Mouse (Mus musculus) liver, embryonic 11.5 days (tissue): ENCODE data around the gene Nthl1. TPM values are rescaled to one million over a fixed set of nuclear protein-coding genes. Genes with fewer than 3 reads are reported as not detected.
A peak's percentile ranks its signal among the peaks of the same experiment; 100 is the strongest.
"Not testable (repeated sequence)": the region's sequence is repeated elsewhere in the genome, so short reads cannot be mapped to it uniquely, and the experiment has no call there.

Experiments used
- ATAC-seq: fragments of 200-750 bp; cut with Nextera tagmentation; replicated peaks from 2 replicates; pipeline ENCODE4 v1.8.0; 2017; ENCODE audit warnings: moderate number of reproducible peaks, mild to moderate bottlenecking, moderate TSS enrichment, moderate library complexity; ENCODE audit not compliant: low FRiP score
- DNase-seq: peaks from one replicate; pipeline ENCODE4 v3.0.0-alpha.2; 2017; ENCODE audit warnings: low spot score
- H3K27ac ChIP-seq: fragments of 300-500 bp; sonication (generic); 2 replicates; pipeline ENCODE4 v1.5.1; 2014; ENCODE audit warnings: mild to moderate bottlenecking, low read depth, low read length, control low read depth
- H3K27me3 ChIP-seq: fragments of 300-500 bp; sonication (generic); replicated peaks from 2 replicates; pipeline ENCODE4 v1.6.1; 2014; ENCODE audit warnings: low read length, mixed read lengths; ENCODE audit not compliant: control insufficient read depth, insufficient read depth
- H3K36me3 ChIP-seq: fragments of 300-500 bp; sonication (generic); 2 replicates; pipeline ENCODE4 v1.6.1; 2014; ENCODE audit warnings: mild to moderate bottlenecking, low read length, moderate library complexity, mixed read lengths; ENCODE audit not compliant: control insufficient read depth, insufficient read depth
- H3K4me1 ChIP-seq: fragments of 300-500 bp; sonication (generic); replicated peaks from 2 replicates; pipeline ENCODE4 v1.6.1; 2014; ENCODE audit warnings: low read length, mixed read lengths; ENCODE audit not compliant: control insufficient read depth, insufficient read depth
- H3K4me2 ChIP-seq: fragments of 300-500 bp; sonication (generic); 2 replicates; pipeline ENCODE4 v1.6.1; 2014; ENCODE audit warnings: mild to moderate bottlenecking, control low read depth, moderate library complexity
- H3K4me3 ChIP-seq: fragments of 300-500 bp; sonication (generic); 2 replicates; pipeline ENCODE4 v1.5.1; 2014; ENCODE audit warnings: low read depth, low read length, control low read depth
- H3K9ac ChIP-seq: fragments of 300-500 bp; sonication (generic); 2 replicates; pipeline ENCODE4 v1.6.1; 2014; ENCODE audit warnings: low read depth, low read length, control low read depth
- H3K9me3 ChIP-seq: fragments of 300-500 bp; sonication (generic); 2 replicates; pipeline ENCODE4 v1.6.1; 2016; ENCODE audit warnings: low read length, inconsistent platforms, mixed read lengths; ENCODE audit not compliant: control insufficient read depth
- WGBS: fragments of 180-500 bp; shearing (Covaris S2); extraction: QIAGEN DNeasy Blood & Tissue Kit; methylation state at CpG from one replicate; pipeline ENCODE4 v1.1.7; 2014; 5-methylcytosine and 5-hydroxymethylcytosine counted together
- polyA plus RNA-seq: library from polyadenylated mRNA; unstranded; fragments of >200 nt; fragmentation: Nextera tagmentation; extraction: Ambion mirVana; gene quantifications from 2 replicates; pipeline ENCODE4 v1.2.1, GENCODE M21; 2014

Nthl1 gene
- polyA plus RNA-seq, 1 experiment from 2014 or later: 21.0 TPM

DNA sequence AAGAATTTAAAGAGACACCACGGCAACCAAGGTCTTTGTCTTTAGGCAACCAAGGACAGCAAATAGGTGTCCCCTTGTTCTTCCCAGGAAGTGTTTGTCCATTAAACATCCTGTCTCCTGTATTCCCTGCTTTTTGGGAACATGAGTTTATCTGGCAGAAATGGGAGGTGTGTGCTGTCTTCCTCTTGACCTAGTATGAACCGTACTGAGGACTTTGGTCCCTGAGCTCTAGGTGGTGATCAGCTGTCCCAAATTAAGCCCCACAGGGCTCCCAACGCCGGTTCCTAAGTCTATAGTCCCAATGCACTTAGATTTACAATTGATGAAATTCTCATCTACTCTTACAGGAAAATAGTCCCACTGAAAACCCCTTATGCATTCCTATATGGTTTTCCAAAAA, 18.3 kb downstream of the Nthl1 start:
- H3K27me3 ChIP-seq: peaks cover 29% of the 10 kb centered on the region
- H3K4me1 ChIP-seq: peaks cover 19% of the 10 kb centered on the region
- DNase-seq (no peak), ATAC-seq (no peak)
- H3K9me3 ChIP-seq: no peaks in the 10 kb centered on the region
- no peaks in the 10 kb centered on the region for H3K36me3 ChIP-seq
- no peak overlapping the region; the same call in 1 of the 2 replicates for H3K4me3 ChIP-seq
- H3K9ac ChIP-seq: no peak overlapping the region
- peak overlapping the region; percentile 97 for H3K4me2 ChIP-seq
- WGBS: 70% methylated on average over 4 of the region's 4 CpGs
- no peak overlapping the region for H3K27ac ChIP-seq

DNA sequence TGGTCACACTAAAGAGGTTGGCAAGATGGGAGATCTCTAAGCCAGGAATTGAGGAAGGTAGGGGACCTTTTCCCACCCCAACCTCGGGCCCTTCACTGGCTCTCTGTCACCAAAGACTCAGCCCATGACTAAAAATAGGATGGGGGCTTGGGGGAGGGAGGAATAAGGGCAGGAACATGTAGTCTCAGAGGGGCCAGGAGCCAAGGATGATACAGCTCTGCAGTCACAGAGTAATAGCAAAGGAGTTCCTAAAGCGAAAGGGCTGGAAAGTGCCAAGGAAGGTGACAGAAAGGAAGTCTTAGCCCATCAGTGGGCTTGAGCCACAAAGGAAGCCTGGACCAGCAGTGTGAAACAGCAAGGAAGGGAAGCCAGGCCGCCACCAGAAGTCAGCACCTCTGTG, 19.4 kb downstream of the Nthl1 start:
- H3K27ac ChIP-seq: no peak overlapping the region
- no peaks in the 10 kb centered on the region for H3K9me3 ChIP-seq
- no peak overlapping the region for H3K4me2 ChIP-seq
- WGBS: 46% methylated on average over 3 of the region's 3 CpGs
- ATAC-seq (no peak), DNase-seq (no peak)
- H3K4me1 ChIP-seq: peaks cover 14% of the 10 kb centered on the region
- no peak overlapping the region for H3K9ac ChIP-seq
- no peaks in the 10 kb centered on the region for H3K36me3 ChIP-seq
- H3K27me3 ChIP-seq: peaks cover 34% of the 10 kb centered on the region
- no peak overlapping the region for H3K4me3 ChIP-seq

DNA sequence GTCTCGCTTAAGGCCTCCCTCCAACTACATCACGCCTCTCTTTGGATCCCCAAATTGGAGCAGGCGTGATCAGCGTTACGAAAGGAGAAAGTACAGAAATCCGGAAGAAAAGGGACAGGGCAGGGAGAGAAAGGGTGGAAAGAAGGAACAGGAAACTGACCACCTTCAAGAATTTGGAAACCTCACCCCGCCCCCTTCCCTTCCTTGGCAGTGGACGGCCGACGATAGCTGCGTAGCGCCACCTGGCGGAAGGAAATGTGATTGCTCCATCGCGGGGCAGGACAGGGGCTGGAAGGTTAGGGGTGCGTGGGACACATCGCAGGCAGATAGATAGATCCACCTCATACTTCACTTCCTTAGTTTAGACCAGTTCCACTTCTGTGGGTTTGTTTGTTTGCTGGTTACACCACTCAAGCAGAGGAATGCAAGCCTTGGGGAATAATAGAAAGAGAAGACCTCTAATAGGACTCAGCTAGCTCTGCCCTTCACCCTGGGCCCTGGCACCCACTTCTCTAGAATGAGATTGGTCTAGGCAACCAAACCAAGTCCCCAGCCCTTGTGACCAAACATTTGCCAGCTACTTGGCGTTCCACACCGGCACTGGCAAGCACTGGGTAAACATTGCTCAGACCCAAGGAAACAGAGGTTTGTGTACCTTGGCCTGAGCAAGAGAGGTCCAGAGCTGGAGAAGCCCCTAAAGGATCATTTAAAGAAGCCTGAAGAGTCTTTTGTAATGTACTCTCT, 21.7 kb downstream of the Nthl1 start:
- no peaks in the 10 kb centered on the region for H3K9me3 ChIP-seq
- H3K4me2 ChIP-seq: peak overlapping the region; percentile 55
- DNase-seq (peak; percentile 83), ATAC-seq (no peak; the same call in 1 of the 2 replicates)
- H3K9ac ChIP-seq: no peak overlapping the region
- H3K27ac ChIP-seq: no peak overlapping the region
- peaks cover 52% of the 10 kb centered on the region for H3K27me3 ChIP-seq
- peaks cover 21% of the 10 kb centered on the region for H3K4me1 ChIP-seq
- H3K36me3 ChIP-seq: no peaks in the 10 kb centered on the region
- WGBS: 5% methylated on average over 19 of the region's 19 CpGs
- peak overlapping the region; percentile 23; the same call in 1 of the 2 replicates for H3K4me3 ChIP-seq

- H3K27ac ChIP-seq: no peak overlapping the region
- ATAC-seq (no peak), DNase-seq (no peak)
- no peaks in the 10 kb centered on the region for H3K9me3 ChIP-seq
- no peak overlapping the region for H3K9ac ChIP-seq
- H3K36me3 ChIP-seq: no peaks in the 10 kb centered on the region
- peaks cover 15% of the 10 kb centered on the region for H3K4me1 ChIP-seq
- peaks cover 53% of the 10 kb centered on the region for H3K27me3 ChIP-seq
- no peak overlapping the region for H3K4me3 ChIP-seq
- WGBS: 72% methylated on average over 4 of the region's 4 CpGs
- no peak overlapping the region for H3K4me2 ChIP-seq
These were observed 22.5 kb downstream of the Nthl1 start for GRCm38 (mm10) chr17:24654969-24655368.

DNA sequence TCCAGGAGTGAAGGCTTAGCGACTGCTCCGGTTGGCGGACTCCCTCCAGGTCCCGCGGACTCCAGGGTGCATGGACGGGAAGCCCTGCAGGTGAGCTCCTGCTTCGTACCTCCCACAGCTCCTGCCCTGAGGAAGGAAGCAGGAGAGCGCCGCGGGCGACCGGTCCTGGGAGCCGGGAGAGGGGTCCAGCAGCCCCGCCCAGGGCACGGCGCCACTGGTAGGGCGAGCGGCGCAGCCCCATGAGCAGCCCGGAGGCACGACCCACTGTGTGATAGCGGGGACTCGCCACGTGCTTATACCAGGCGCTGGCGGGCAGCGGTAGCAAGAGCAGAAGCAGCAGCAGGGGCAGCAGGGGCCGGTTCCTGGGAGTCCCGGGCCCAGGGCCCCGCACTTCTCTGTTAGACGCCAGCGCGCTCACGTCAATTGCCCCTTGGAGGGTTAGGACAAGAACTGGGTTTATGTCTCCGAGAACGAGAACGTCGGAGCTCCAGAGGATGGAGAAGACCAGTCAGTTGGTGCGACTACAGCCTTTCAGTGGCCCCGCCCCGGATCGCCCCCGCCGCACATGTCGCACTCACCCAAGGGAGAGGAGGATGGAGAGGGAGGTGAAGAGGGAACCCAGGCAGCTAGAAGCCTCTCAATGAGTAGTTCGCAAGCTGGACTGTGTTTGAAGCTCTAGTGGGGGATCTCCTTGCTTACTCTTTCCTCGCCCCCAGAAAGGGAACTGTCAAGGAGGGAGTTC, 25.7 kb downstream of the Nthl1 start, which contains the start of gene Npw:
Gene Npw, minus strand, starts transcription at position 441 of the 742 bp plus-strand sequence.
- peaks cover 43% of the 10 kb centered on the region for H3K27me3 ChIP-seq
- ATAC-seq (0 out of 2 replicates have a peak, but pooled peaks have one; percentile 46), DNase-seq (no peak)
- H3K36me3 ChIP-seq: no peaks in the 10 kb centered on the region
- WGBS: 2% methylated on average over 47 of the region's 47 CpGs
- H3K27ac ChIP-seq: no peak within 1 kb of the TSS
- H3K9me3 ChIP-seq: no peaks in the 10 kb centered on the region
- peak within 1 kb of the TSS; percentile 72 for H3K4me2 ChIP-seq
- H3K4me1 ChIP-seq: peaks cover 10% of the 10 kb centered on the region; the same call in 1 of the 2 replicates
- H3K4me3 ChIP-seq: peak within 1 kb of the TSS; percentile 40
- H3K9ac ChIP-seq: peak within 1 kb of the TSS; percentile 44

DNA sequence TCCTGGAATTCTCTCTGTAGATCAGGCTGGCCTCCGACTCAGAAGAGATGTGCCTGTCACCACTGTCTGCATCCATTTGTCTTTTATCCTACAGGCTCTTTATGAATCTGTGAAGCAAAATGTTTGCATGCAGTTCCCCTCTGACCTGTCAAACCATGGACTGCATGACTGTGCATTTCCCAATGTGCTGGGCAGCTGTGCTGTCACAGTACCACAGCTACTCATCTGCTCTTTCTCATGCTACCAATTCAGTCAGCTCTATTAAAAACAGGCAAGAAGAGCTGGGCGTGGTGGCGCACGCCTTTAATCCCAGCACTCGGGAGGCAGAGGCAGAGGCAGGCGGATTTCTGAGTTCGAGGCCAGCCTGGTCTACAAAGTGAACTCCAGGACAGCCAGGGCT, 34.5 kb downstream of the Nthl1 start:
- H3K4me1 ChIP-seq: peaks cover 24% of the 10 kb centered on the region
- not testable (repeated sequence) for H3K27ac ChIP-seq, H3K36me3 ChIP-seq, H3K4me3 ChIP-seq, ATAC-seq, H3K9ac ChIP-seq, H3K27me3 ChIP-seq, DNase-seq, H3K9me3 ChIP-seq, H3K4me2 ChIP-seq
- WGBS: 55% methylated on average over 7 of the region's 7 CpGs

DNA sequence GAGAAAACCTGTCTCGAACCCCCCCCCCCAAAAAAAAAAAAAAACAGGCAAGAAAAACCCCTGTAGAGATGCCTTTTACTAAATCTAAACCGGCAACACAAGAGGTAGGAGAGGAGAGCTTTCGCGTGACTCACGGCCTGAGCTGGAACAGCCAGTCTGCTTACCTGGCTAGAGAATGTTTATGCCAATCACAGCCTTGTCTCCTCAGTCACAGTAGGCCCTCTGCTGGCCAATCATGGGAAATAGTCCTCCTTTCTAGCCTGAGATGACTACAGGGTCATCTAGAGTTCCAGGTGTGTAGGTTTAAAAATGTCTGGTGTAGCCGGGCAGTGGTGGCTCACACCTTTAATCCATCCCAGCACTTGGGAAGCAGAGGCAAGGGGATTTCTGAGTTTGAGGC, 34.9 kb downstream of the Nthl1 start:
- H3K36me3 ChIP-seq: no peaks in the 10 kb centered on the region
- no peaks in the 10 kb centered on the region for H3K9me3 ChIP-seq
- ATAC-seq (no peak), DNase-seq (no peak)
- no peak overlapping the region for H3K4me3 ChIP-seq
- no peak overlapping the region for H3K9ac ChIP-seq
- no peak overlapping the region for H3K27ac ChIP-seq
- H3K27me3 ChIP-seq: no peaks in the 10 kb centered on the region
- H3K4me1 ChIP-seq: peaks cover 28% of the 10 kb centered on the region
- WGBS: 28% methylated on average over 6 of the region's 6 CpGs
- no peak overlapping the region for H3K4me2 ChIP-seq

- Histone ChIP-seq H3K4me3 (peak overlapping the region; percentile 99), H3K4me2 (peak overlapping the region; percentile 90), H3K27ac (peak overlapping the region; percentile 82; the same call in 1 of the 2 replicates), H3K9ac (peak overlapping the region; percentile 98), H3K4me1 (peaks cover 34% of the 10 kb centered on the region)
- H3K27me3 ChIP-seq, H3K9me3 ChIP-seq, H3K36me3 ChIP-seq, DNase-seq: not testable (repeated sequence)
- peak; percentile 27; the same call in 1 of the 2 replicates for ATAC-seq
- 8% methylated on average over 15 of the region's 15 CpGs for WGBS
These were observed 36.7 kb downstream of the Nthl1 start for GRCm38 (mm10) chr17:24669214-24669544.
